Mouse (Mus musculus) embryonic facial prominence, embryonic 13.5 days (tissue): Measurements from ENCODE around the gene Cryl1. TPM values are rescaled to one million over a fixed set of nuclear protein-coding genes. Genes with fewer than 3 reads are reported as not detected.

Experiments
- ATAC-seq: fragments of 200-750 bp; cut with Nextera tagmentation; 2 replicates; pipeline ENCODE4 v1.8.0; 2017; ENCODE audit warnings: low read depth; ENCODE audit not compliant: insufficient number of reproducible peaks, insufficient read depth, low FRiP score, low TSS enrichment
- H3K27ac ChIP-seq: fragments of 300-500 bp; sonication (generic); 2 replicates; pipeline ENCODE4 v1.5.1; 2015; ENCODE audit warnings: moderate library complexity, mild to moderate bottlenecking, inconsistent platforms
- H3K27me3 ChIP-seq: fragments of 300-500 bp; sonication (generic); 2 replicates; pipeline ENCODE4 v1.6.1; 2015; ENCODE audit warnings: mild to moderate bottlenecking, inconsistent platforms
- H3K36me3 ChIP-seq: fragments of 300-500 bp; sonication (generic); 2 replicates; pipeline ENCODE4 v1.6.1; 2015; ENCODE audit warnings: mild to moderate bottlenecking, inconsistent platforms
- H3K4me1 ChIP-seq: fragments of 300-500 bp; sonication (generic); 2 replicates; pipeline ENCODE4 v1.6.1; 2015; ENCODE audit warnings: inconsistent platforms
- H3K4me2 ChIP-seq: fragments of 300-500 bp; sonication (generic); 2 replicates; pipeline ENCODE4 v1.6.1; 2015; ENCODE audit warnings: moderate library complexity, mild to moderate bottlenecking, inconsistent platforms
- H3K4me3 ChIP-seq: fragments of 300-500 bp; sonication (generic); 2 replicates; pipeline ENCODE4 v1.5.1; 2015; ENCODE audit warnings: mild to moderate bottlenecking, inconsistent platforms
- H3K9ac ChIP-seq: fragments of 300-500 bp; sonication (generic); 2 replicates; pipeline ENCODE4 v1.6.1; 2015; ENCODE audit warnings: mild to moderate bottlenecking, inconsistent platforms
- H3K9me3 ChIP-seq: fragments of 300-500 bp; sonication (generic); 2 replicates; pipeline ENCODE4 v1.6.1; 2016; ENCODE audit warnings: inconsistent platforms
- WGBS: fragments of 180-500 bp; shearing (Covaris S2); methylation state at CpG from one replicate; pipeline ENCODE4 v1.1.7; 2015; ENCODE audit warnings: mixed read lengths; 5-methylcytosine and 5-hydroxymethylcytosine counted together
- polyA plus RNA-seq: library from polyadenylated mRNA; unstranded; fragments of >200 nt; fragmentation: Nextera tagmentation; extraction: Ambion mirVana; gene quantifications from 2 replicates; pipeline ENCODE4 v1.2.1, GENCODE M21; 2015

Cryl1 gene
- polyA plus RNA-seq, 1 experiment from 2014 or later = 28.8 TPM

DNA sequence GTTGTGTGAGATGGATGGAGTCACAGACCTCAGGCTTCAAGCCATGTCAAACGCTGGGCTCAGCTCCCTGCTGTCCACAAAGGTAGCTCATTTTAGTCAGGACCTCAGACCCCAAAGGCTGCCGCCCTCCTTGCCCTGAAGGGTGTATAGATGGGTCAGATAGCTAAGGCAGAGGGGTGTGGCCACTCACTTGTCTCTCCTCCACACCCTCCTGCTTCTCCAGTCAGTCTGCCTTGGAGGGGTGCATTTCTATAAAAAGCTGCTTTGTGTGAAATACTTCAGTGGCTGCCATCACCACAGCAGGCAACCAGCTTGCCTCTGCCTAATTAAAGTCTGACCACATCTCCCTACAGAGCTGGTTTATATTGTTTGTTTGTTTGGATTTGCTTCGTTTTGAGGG lies 82.4 kb downstream of the Cryl1 start:
- H3K27ac ChIP-seq = no peak overlapping the region
- no peaks in the 10 kb centered on the region for H3K9me3 ChIP-seq
- WGBS = 25% methylated on average over 3 of the region's 3 CpGs
- no peaks in the 10 kb centered on the region for H3K36me3 ChIP-seq
- no peak for ATAC-seq
- H3K4me1 ChIP-seq = peaks cover 7% of the 10 kb centered on the region
- no peak overlapping the region for H3K4me2 ChIP-seq
- no peak overlapping the region for H3K9ac ChIP-seq
- no peaks in the 10 kb centered on the region for H3K27me3 ChIP-seq
- no peak overlapping the region for H3K4me3 ChIP-seq

DNA sequence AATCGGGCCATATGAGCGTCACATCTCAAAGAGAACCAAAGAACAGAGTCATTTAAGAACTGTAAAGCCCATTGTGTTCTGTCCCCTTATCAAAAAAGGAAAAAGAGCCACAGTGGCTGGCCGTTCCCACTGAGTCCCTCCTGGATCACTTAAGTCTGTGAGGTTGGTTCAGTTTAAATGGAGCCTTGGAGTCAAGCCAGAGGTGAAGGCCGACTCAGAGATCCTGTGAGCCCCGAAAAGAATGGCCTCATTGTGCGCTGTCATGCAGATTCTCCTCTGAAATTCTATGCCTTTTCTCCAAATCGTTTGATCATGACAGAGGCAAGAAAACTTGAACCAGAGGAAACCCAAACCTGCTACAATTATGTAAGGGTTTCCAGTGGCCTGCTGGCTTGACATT lies 82.8 kb downstream of the Cryl1 start:
- WGBS = 33% methylated on average over 7 of the region's 7 CpGs
- ATAC-seq = no peak

DNA sequence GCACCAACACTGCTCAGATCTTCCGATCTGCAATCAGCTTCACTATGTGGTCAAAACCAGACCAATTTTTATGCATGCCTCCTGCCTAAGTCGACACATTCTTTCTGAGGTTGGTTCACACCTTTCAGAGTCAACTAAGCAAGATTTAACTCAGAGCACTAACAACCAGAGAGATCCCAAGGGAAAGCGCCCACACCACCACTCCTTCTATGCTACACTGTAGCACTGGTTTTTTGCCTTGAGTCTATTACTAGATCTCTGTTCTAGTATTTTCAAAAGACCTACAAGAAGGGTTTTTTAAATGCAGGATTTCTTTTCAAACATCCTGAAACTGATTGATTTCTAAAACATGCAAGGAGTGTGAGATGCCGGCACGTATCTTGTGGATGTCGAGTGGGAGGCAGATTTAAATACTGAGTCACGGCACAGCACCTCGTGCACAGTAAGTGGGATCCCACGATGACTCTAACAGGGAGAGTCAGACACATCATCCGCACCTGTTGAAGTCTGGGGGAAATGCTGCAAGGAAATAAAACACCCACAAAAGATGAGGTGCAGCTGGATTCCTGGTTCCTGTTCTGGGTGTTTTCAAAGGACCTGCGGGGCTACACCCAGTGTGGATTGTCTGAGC lies 96.6 kb downstream of the Cryl1 start:
- Histone ChIP-seq H3K27me3 (no peaks in the 10 kb centered on the region), H3K4me2 (no peak overlapping the region), H3K9ac (no peak overlapping the region), H3K36me3 (no peaks in the 10 kb centered on the region), H3K4me1 (no peaks in the 10 kb centered on the region), H3K9me3 (no peaks in the 10 kb centered on the region), H3K27ac (no peak overlapping the region), H3K4me3 (no peak overlapping the region)
- no peak for ATAC-seq
- WGBS = 86% methylated on average over 11 of the region's 11 CpGs

More for the DNA sequence above, 82.8 kb downstream of the Cryl1 start:
- Histone ChIP-seq H3K27me3 (no peaks in the 10 kb centered on the region), H3K9me3 (no peaks in the 10 kb centered on the region), H3K36me3 (0 out of 2 replicates have a peak, but pooled peaks cover 2% of the 10 kb centered on the region), H3K27ac (no peak overlapping the region), H3K4me3 (no peak overlapping the region), H3K4me2 (no peak overlapping the region), H3K4me1 (peaks cover 7% of the 10 kb centered on the region), H3K9ac (no peak overlapping the region)

DNA sequence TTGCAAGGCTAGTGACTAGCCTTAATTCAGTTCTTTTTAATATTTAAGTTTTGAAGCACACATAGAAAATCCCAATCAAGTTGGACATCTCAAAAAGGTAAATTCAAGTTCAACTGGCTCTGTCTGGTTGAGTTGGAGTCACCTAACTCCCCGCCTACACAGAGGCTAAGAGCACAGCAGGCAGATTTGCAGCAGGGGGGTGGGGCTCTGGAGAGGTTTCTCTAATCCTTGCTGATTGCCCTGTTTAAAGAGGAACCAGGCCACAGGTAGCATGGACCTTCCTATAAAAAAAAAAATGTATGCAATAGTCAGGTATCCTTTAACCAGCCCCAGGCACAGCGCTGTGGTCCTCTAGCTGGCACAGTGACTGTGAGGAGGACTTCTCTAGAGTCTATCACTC lies 97.8 kb downstream of the Cryl1 start:
- Histone ChIP-seq H3K9me3 (no peaks in the 10 kb centered on the region), H3K4me3 (no peak overlapping the region), H3K27me3 (no peaks in the 10 kb centered on the region), H3K36me3 (no peaks in the 10 kb centered on the region), H3K4me1 (no peaks in the 10 kb centered on the region), H3K4me2 (no peak overlapping the region), H3K27ac (no peak overlapping the region), H3K9ac (no peak overlapping the region)
- 35% methylated on average over 2 of the region's 2 CpGs for WGBS
- no peak for ATAC-seq

DNA sequence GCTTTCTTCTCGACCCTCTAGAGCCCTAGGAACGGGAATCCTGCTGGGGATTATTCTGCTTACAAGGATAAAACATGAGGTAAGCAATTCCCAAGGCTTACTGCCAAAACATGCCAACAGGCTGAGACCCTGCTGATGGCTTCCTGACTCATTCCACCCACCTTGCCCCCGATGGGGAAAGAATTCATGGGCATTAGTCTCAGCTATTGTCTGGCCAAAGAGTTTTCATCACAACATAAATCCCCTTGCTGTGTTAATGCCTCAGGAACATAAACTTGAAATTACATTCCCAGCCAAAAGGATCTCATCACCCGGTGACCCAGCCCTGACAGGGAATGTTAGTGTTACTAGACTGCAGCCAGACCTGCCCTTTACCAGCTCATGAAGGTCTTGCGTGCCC lies 100.7 kb downstream of the Cryl1 start:
- Histone ChIP-seq H3K9me3 (no peaks in the 10 kb centered on the region), H3K4me1 (no peaks in the 10 kb centered on the region), H3K36me3 (no peaks in the 10 kb centered on the region), H3K27ac (no peak overlapping the region), H3K9ac (no peak overlapping the region), H3K4me2 (no peak overlapping the region), H3K4me3 (no peak overlapping the region), H3K27me3 (no peaks in the 10 kb centered on the region)
- no peak for ATAC-seq
- WGBS = 71% methylated on average over 5 of the region's 5 CpGs

DNA sequence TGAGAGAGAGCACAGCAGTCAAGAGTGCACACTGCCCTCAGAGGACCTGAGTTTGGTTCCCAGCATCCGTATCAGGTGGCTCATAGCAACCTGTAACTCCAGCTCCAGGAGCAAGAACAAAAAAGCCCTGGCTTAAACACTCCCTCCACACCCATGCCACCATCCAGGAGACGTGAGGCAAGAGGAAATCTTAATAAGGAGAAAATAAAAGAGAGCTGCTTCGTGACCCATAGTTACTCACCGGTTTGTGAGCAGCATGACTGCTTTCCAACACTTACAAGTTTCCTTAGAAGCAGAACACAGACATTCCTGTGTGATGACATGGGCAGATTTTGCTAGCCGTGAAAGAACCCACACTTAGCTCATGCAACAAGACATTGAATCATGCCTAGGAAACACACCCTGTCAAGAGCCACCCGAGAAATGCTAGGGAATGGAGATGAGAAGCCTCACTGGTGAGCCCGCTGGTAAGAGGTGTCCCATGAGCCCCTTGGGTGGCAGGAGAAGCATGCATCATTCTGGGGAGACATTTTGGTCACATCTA lies 106.9 kb downstream of the Cryl1 start:
- ATAC-seq = no peak
- no peak overlapping the region for H3K9ac ChIP-seq
- H3K27ac ChIP-seq = no peak overlapping the region
- H3K4me3 ChIP-seq = no peak overlapping the region
- H3K36me3 ChIP-seq = no peaks in the 10 kb centered on the region
- H3K4me2 ChIP-seq = no peak overlapping the region
- WGBS = 83% methylated on average over 7 of the region's 7 CpGs
- H3K27me3 ChIP-seq = no peaks in the 10 kb centered on the region
- H3K4me1 ChIP-seq = no peaks in the 10 kb centered on the region
- no peaks in the 10 kb centered on the region for H3K9me3 ChIP-seq

DNA sequence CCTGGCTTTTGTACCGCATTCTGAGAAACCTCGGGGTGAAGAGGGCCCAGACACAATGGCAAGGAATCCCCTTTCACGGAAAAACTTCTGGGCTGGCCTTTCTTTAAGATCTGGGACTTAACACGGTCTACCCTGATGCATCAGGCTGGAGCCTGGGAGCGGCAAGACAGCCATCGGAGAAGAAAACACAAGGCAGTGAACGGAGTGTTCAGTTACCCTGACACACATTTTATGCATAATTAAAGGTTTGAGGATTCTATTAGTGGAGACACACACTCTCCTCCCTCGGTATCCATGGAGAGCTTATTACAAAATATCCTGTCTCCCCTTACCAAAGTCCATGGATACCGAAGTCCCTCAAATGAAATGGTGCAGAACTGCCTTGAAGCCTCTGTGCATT lies 109.2 kb downstream of the Cryl1 start:
- Histone ChIP-seq H3K4me2 (no peak overlapping the region), H3K36me3 (no peaks in the 10 kb centered on the region), H3K4me1 (no peaks in the 10 kb centered on the region), H3K9me3 (no peaks in the 10 kb centered on the region), H3K27ac (no peak overlapping the region), H3K4me3 (no peak overlapping the region), H3K9ac (no peak overlapping the region), H3K27me3 (no peaks in the 10 kb centered on the region)
- 46% methylated on average over 9 of the region's 9 CpGs for WGBS
- ATAC-seq = no peak

DNA sequence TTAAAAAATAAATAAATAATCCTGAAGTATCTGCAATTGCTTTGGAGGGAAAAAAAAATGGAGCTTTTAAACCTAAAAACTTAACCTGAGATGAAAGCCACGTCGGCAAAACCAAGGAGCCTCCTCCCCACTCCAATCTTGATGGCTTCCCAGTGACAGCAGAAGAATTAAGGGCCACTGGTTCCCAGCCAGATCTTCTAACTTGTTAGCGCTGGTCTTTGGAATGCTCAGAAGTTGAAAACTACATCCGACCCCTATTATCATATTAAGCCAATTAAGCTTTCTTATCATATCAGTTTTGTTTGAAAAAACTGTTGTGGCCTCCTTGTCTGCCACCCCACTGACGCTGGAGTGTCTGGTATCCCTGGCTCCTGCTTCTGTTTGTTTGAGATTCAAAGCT lies 114.5 kb downstream of the Cryl1 start:
- no peaks in the 10 kb centered on the region for H3K36me3 ChIP-seq
- no peak overlapping the region for H3K4me2 ChIP-seq
- no peak overlapping the region for H3K9ac ChIP-seq
- 0 out of 2 replicates have a peak, but pooled peaks cover 3% of the 10 kb centered on the region for H3K4me1 ChIP-seq
- H3K27me3 ChIP-seq = no peaks in the 10 kb centered on the region
- WGBS = 32% methylated on average over 5 of the region's 5 CpGs
- H3K9me3 ChIP-seq = no peaks in the 10 kb centered on the region
- ATAC-seq = no peak
- H3K27ac ChIP-seq = no peak overlapping the region
- no peak overlapping the region for H3K4me3 ChIP-seq

DNA sequence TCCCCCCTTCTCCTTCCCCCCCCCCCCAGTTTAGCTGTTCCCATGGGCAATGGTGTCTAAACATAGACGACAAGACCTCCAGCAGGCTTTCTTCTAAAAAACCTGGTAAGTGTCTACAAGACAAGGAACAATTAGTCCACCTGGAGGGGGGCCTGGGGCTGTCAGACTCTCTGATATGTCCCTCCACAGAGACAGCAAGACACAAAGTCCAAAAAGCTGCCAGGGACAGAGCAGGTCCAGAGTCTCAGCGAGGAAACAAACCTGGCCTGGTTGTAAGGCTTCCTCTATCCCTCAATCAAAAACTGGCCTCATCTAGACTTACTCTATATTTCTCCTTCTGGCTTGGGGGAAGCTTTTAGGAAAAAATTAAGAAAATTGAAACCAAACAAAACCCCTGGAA lies 115.7 kb downstream of the Cryl1 start:
- Histone ChIP-seq H3K4me2 (no peak overlapping the region), H3K9me3 (no peaks in the 10 kb centered on the region), H3K27ac (no peak overlapping the region), H3K4me1 (0 out of 2 replicates have a peak, but pooled peaks cover 3% of the 10 kb centered on the region), H3K4me3 (no peak overlapping the region), H3K36me3 (no peaks in the 10 kb centered on the region), H3K9ac (no peak overlapping the region), H3K27me3 (no peaks in the 10 kb centered on the region)
- ATAC-seq = no peak
- 33% methylated on average over 2 of the region's 2 CpGs for WGBS

DNA sequence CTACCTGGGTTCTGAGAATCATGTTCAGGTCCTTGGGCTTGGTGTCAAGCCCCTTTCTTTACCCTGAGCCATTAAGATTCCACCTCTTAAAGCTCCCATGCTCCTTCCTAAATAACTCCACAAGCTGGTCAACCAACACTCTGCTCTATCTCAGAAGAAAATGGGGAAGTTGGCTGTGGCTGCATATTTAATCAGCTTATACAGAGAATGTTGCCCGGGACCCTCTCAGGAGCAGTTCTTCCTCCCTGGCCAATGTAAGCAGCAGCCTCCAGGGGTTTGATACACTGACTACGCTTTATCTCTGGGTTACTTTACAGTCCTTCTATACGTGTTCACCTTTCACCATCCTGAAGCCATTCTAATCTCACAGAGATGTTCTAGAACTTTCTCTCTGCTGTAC lies 117.5 kb downstream of the Cryl1 start:
- H3K27ac ChIP-seq = no peak overlapping the region
- no peaks in the 10 kb centered on the region for H3K36me3 ChIP-seq
- WGBS = 90% methylated on average over 3 of the region's 3 CpGs
- H3K4me2 ChIP-seq = no peak overlapping the region
- no peak overlapping the region for H3K9ac ChIP-seq
- no peaks in the 10 kb centered on the region for H3K27me3 ChIP-seq
- ATAC-seq = no peak
- H3K4me3 ChIP-seq = no peak overlapping the region
- no peaks in the 10 kb centered on the region for H3K9me3 ChIP-seq
- 0 out of 2 replicates have a peak, but pooled peaks cover 3% of the 10 kb centered on the region for H3K4me1 ChIP-seq

DNA sequence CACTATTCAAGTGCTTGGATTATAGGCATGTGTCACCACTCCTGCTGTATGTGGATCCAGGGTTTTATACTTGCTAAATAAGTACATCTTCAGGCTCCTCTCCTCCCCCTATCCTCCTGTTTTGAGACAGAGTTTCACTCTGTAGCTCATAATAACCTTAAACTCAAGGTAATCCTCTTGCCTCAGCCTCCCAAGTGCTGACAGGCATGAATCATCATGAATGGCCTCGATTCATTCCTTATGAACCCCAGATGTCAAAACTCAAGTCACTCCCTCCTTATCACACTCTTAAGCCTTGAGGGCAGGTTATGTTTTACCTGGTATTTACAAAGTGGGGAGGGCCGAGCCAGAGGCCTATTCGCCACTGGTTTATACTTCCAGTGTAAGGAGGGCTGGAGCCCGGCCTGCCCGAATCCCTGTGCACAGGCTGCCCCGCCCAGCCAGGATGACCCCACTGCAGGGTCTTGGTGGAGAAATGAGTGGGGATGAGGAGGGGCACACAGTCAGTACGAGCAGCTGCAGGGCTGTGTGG lies 121.8 kb downstream of the Cryl1 start:
- H3K4me3 ChIP-seq = no peak overlapping the region
- H3K27ac ChIP-seq = no peak overlapping the region
- H3K9ac ChIP-seq = no peak overlapping the region
- no peak for ATAC-seq
- H3K4me2 ChIP-seq = no peak overlapping the region
- H3K4me1 ChIP-seq = no peaks in the 10 kb centered on the region
- H3K27me3 ChIP-seq = no peaks in the 10 kb centered on the region
- H3K9me3 ChIP-seq = no peaks in the 10 kb centered on the region
- 75% methylated on average over 7 of the region's 7 CpGs for WGBS
- no peaks in the 10 kb centered on the region for H3K36me3 ChIP-seq

DNA sequence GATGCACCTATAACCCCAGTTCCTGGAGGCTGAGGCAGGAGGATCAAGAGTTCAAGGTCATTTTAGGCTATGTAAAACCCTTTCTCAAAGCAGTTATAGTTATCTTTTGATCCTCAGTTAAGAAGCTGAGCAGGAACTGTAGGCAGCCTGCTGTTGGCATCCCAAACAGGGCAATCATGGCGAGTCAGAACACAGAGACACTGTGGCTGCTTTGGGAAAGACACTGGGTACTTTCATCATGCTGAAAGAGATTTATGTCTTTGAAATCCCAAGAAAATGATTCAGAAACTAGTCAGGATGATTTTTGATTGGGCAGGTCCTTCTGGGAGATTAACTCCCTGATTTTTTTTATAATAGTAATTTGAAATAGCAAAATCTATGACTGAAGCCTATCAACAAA lies 126.0 kb downstream of the Cryl1 start:
- Histone ChIP-seq H3K4me3 (no peak overlapping the region), H3K9ac (no peak overlapping the region), H3K36me3 (no peaks in the 10 kb centered on the region), H3K27ac (no peak overlapping the region), H3K9me3 (no peaks in the 10 kb centered on the region), H3K27me3 (no peaks in the 10 kb centered on the region), H3K4me2 (no peak overlapping the region), H3K4me1 (no peaks in the 10 kb centered on the region)
- 72% methylated on average over 1 of the region's 1 CpGs for WGBS
- no peak for ATAC-seq
